Mouse (Mus musculus): ENCODE measurements around the gene Gm9639. TPM values are rescaled to one million over a fixed set of nuclear protein-coding genes. Genes with fewer than 3 reads are reported as not detected.
A peak's percentile ranks its signal among the peaks of the same experiment; 100 is the strongest.

Gm9639 gene
- not detected in 2 replicates for polyA plus RNA-seq (2012; rRNA removed)

- TF ChIP-seq CTCF (IDR thresholded peaks at IDR 0.05; ENCODE audit: borderline replicate concordance, extremely low read depth, insufficient read depth, insufficient read length) (no peak), POLR2A (IDR thresholded peaks at IDR 0.05; ENCODE audit: borderline replicate concordance, extremely low read depth, insufficient read depth, insufficient read length, poor library complexity, severe bottlenecking) (no peak)
- no peak for DNase-seq (ENCODE audit: low read depth)
Measured at GRCm38 (mm10) chr10:77794976-77795375, at the start of gene Gm9639. Gene Gm9639 (minus strand): TSS chr10:77795076.

- TF ChIP-seq POLR2A (IDR thresholded peaks at IDR 0.05; ENCODE audit: borderline replicate concordance, extremely low read depth, insufficient read depth, insufficient read length, poor library complexity, severe bottlenecking) (no peak), CTCF (IDR thresholded peaks at IDR 0.05; ENCODE audit: borderline replicate concordance, extremely low read depth, insufficient read depth, insufficient read length) (no peak)
- DNase-seq (ENCODE audit: low read depth) = no peak
Measured at GRCm38 (mm10) chr10:77839006-77839405, 44.1 kb upstream of the Gm9639 start.

DNA sequence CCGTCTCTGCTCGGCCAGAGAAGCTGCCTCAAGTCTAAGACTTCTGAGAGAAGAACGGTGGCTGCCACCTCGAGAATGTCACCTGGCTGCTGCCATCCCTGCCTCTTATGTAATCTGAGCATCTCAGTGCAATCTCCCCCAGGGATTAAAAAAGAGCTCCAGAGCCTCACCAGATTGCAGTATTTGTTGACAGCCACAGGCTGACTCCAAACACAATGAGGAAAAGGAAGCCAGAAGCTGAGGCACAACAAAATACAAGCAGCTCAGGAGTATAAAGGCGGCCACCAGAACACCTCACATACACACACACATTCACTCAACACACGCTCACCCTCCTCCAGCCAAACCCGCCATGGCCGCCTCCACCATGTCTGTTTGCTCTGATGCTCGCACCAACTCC is 40.8 kb upstream of the Gm9639 start, which contains the start of gene Krtap10-10:
TSS of gene Krtap10-10 (plus strand) at position 301 of the 400 bp plus-strand sequence.
- DNase-seq (ENCODE audit: low read depth) = no peak
- no peak for TF ChIP-seq POLR2A (IDR thresholded peaks at IDR 0.05; ENCODE audit: borderline replicate concordance, extremely low read depth, insufficient read depth, insufficient read length, poor library complexity, severe bottlenecking)
- TF ChIP-seq CTCF (IDR thresholded peaks at IDR 0.05; ENCODE audit: borderline replicate concordance, extremely low read depth, insufficient read depth, insufficient read length) = no peak

- DNase-seq (ENCODE audit: low read depth) = no peak
- TF ChIP-seq POLR2A (IDR thresholded peaks at IDR 0.05; ENCODE audit: borderline replicate concordance, extremely low read depth, insufficient read depth, insufficient read length, poor library complexity, severe bottlenecking) = no peak
- TF ChIP-seq CTCF (IDR thresholded peaks at IDR 0.05; ENCODE audit: borderline replicate concordance, extremely low read depth, insufficient read depth, insufficient read length) = no peak
Measured at GRCm38 (mm10) chr10:77826951-77827350, 32.1 kb upstream of the Gm9639 start, which contains the start of gene Krtap10-4. Gene Krtap10-4 (minus strand): TSS chr10:77827095.

DNA sequence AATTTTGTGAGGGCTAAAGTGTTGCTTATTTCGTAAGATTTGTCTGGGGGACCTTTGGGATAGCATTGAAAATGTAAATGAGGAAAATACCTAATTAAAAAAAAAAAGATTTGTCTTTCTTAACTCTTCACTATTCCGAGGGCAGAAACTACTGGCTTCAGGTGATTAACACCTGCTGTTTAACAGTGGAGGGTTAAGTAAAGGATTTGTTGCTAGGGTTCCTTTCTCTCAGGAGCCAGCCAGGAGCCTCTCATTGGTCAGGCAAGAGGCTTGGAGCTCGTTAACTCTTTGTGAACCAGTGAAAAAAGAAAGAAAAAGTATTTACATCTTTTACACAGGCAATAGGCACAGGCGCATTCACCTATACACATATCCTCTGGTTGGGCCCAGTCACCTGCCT is 24.3 kb upstream of the Gm9639 start:
- peak; percentile 41 for DNase-seq (ENCODE audit: low read depth)
- TF ChIP-seq CTCF (IDR thresholded peaks at IDR 0.05; ENCODE audit: borderline replicate concordance, extremely low read depth, insufficient read depth, insufficient read length) (no peak), POLR2A (IDR thresholded peaks at IDR 0.05; ENCODE audit: borderline replicate concordance, extremely low read depth, insufficient read depth, insufficient read length, poor library complexity, severe bottlenecking) (no peak)

DNA sequence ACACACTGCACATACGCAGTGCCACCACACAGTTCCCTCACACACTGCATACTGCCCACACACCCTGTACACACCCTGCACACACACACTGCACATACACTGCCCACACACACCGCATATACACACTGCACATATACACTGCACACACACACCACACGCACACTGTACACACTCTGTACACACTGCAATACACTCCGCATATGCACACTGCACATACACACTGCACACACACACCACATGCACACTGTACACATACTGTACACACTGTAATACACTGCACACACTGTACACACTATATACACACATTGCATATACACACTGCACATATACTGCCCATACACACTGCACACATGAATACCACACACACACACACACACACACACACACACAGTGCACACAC is 23.6 kb upstream of the Gm9639 start:
- DNase-seq (ENCODE audit: low read depth) = no peak

DNA sequence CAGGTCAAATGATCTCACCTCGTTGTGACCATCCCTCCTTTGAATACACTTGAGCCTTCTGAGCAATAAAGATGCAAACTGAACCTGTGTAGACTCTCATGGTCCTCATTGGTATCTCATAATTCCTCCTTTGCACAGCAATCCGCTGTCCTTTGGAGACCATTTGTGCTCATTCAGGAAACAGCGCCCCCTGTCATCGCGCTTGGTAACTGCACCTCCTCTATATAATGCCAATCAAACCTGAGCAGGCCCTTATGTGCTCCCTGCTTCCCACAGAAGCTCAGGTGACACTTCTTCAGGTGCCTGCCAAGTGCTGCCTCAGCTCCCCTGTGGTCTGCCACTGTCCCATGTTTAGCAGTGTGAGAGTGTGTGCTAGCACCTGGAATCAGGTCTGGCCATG is 20.6 kb upstream of the Gm9639 start:
- no peak for DNase-seq (ENCODE audit: low read depth)
- TF ChIP-seq POLR2A (IDR thresholded peaks at IDR 0.05; ENCODE audit: borderline replicate concordance, extremely low read depth, insufficient read depth, insufficient read length, poor library complexity, severe bottlenecking) (no peak), CTCF (IDR thresholded peaks at IDR 0.05; ENCODE audit: borderline replicate concordance, extremely low read depth, insufficient read depth, insufficient read length) (peak; percentile 66)

More for the DNA sequence above, 23.6 kb upstream of the Gm9639 start:
- TF ChIP-seq POLR2A (IDR thresholded peaks at IDR 0.05; ENCODE audit: borderline replicate concordance, extremely low read depth, insufficient read depth, insufficient read length, poor library complexity, severe bottlenecking) = no peak
- no peak for TF ChIP-seq CTCF (IDR thresholded peaks at IDR 0.05; ENCODE audit: borderline replicate concordance, extremely low read depth, insufficient read depth, insufficient read length)

- TF ChIP-seq CTCF (IDR thresholded peaks at IDR 0.05; ENCODE audit: borderline replicate concordance, extremely low read depth, insufficient read depth, insufficient read length) (no peak), POLR2A (IDR thresholded peaks at IDR 0.05; ENCODE audit: borderline replicate concordance, extremely low read depth, insufficient read depth, insufficient read length, poor library complexity, severe bottlenecking) (no peak)
Measured at GRCm38 (mm10) chr10:77814382-77814781, 19.5 kb upstream of the Gm9639 start, which contains the start of gene Gm2696. Gene Gm2696 (plus strand): TSS chr10:77814682.

GRCm38 (mm10) chr10:77811743-77812142 is 16.9 kb upstream of the Gm9639 start, which contains the start of gene Gm9507:
Gene Gm9507 (minus strand): TSS chr10:77811843.
- TF ChIP-seq CTCF (IDR thresholded peaks at IDR 0.05; ENCODE audit: borderline replicate concordance, extremely low read depth, insufficient read depth, insufficient read length) (no peak), POLR2A (IDR thresholded peaks at IDR 0.05; ENCODE audit: borderline replicate concordance, extremely low read depth, insufficient read depth, insufficient read length, poor library complexity, severe bottlenecking) (no peak)
- no peak for DNase-seq (ENCODE audit: low read depth)

More at GRCm38 (mm10) chr10:77814382-77814781, 19.5 kb upstream of the Gm9639 start, which contains the start of gene Gm2696:
- no peak for DNase-seq (ENCODE audit: low read depth)

DNA sequence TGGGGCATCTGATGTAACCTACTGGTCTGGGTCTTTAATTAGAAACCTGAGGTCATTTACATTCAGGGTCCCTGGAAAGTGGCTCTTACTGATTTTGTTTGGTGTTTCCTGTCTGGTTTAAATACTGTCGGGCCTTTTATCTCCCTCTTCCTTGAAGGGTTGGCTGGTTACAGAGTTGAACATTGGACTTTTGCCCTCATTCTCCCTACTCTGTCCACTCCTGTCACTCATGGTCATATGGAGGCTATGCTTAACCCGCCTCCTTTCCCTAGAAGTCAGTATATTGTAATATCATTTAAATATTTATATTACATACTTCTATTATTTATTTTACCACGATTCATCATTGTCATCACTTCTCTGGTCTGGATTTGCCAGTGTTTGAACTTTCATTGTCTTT is 9.2 kb upstream of the Gm9639 start:
- no peak for DNase-seq (ENCODE audit: low read depth)
- TF ChIP-seq POLR2A (IDR thresholded peaks at IDR 0.05; ENCODE audit: borderline replicate concordance, extremely low read depth, insufficient read depth, insufficient read length, poor library complexity, severe bottlenecking) (no peak), CTCF (IDR thresholded peaks at IDR 0.05; ENCODE audit: borderline replicate concordance, extremely low read depth, insufficient read depth, insufficient read length) (no peak)

GRCm38 (mm10) chr10:77798921-77799508 is 4.1 kb upstream of the Gm9639 start, which contains the start of gene Gm19668:
Gene Gm19668 (minus strand): TSS chr10:77799133.
- DNase-seq (ENCODE audit: low read depth) = no peak
- no peak for TF ChIP-seq CTCF (IDR thresholded peaks at IDR 0.05; ENCODE audit: borderline replicate concordance, extremely low read depth, insufficient read depth, insufficient read length)
- no peak for TF ChIP-seq POLR2A (IDR thresholded peaks at IDR 0.05; ENCODE audit: borderline replicate concordance, extremely low read depth, insufficient read depth, insufficient read length, poor library complexity, severe bottlenecking)

- peak; percentile 54 for DNase-seq (ENCODE audit: low read depth)
Measured at GRCm38 (mm10) chr10:77798164-77798920, 3.5 kb upstream of the Gm9639 start.

All from brain, embryonic 14.5 days (tissue).